Mouse (Mus musculus) urinary bladder, postnatal 36 days (tissue): Measurements from ENCODE around the gene Gramd1a.
A peak's percentile ranks its signal among the peaks of the same experiment; 100 is the strongest.

Source experiments
- DNase-seq, 2 experiments: peaks; one replicate each; pipeline ENCODE4 v3.0.0; 2022; ENCODE audit warnings: low spot score in 2 of 2, mixed read lengths in 1 of 2

Gramd1a gene

DNA sequence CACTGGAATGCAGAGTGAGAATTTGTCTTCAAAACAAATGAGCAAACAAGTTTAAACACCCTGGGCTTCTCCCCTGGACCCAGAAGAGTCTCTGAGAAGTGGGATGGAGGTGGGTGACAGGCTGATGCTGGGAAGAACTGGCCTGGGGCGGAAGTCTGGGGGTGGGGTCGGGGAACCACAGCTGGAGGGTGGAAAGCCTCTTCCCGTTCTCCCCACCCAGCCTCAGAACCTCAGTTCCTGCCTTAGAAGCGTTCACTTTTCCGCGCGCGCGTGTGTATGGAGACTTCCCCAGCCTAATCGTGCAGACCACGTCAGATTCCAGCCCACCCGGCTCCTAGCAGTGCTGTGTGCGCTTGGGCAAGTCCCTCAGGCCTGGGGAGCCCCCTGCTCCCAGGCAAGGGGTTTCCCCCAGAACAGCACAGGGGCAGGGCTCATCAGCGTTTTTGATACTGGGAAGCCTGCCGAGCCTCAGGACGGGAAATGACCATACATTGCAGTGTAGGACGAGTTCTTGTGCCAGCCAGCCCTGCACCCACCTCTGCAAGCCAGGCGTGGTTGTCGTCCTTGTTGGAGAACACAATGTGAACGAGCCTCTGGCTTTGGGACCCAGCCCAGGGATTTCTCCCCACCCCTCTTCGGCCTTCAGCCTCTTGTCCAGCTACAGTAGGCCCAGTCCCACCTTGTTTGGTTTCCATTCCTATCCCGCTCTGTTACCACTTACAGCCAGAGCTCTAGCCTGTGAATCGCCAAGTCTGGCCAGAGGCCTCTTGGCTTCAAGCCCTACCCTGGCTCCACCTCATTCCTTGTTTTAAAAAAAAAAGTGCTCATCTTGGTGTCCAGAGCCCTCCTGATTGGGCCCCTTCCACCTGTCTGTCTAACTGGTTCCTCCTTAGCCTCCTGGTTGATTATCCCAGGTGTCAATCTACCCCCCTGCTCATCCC, 4.1 kb downstream of the Gramd1a start:
- peak; percentile 39 to 59 for DNase-seq

DNA sequence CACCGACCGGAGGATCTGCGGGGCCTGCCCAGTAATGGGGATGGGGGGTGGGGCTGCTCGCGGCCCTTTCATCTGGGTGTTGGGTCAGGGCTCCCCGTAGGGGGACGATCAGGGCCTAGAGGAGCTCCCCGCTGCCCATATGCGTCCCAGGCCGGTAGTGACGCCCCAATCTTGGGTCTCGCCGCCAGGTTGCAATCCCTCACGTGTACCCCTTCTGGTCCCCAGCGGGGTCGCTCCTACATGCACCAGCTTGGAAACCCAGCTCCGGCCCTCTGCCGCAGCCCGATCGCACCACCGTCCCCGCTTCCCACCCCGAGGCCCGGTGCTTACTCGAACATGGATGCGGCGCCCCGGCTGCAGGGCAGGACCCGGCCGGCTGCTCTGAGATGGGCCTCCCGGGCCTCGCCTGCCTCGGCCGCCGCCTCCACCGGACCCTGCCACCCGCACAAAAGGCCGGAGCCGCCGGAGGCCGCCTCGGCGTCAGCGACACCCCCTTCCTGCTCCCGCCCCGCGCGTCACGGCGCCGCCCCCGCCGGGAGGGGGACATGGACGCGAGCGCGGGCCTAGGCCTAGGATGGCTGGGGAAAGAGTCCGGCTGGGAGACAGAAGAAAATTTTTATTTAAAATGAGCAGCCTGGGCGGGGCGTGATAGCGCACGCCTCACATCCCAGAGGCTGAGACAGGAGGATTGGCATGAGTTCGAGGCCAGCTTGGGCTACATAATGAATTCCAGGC, 5.0 kb downstream of the Gramd1a start:
- DNase-seq: peak; percentile 83 to 89

- no peak for DNase-seq
These were observed 5.7 kb downstream of the Gramd1a start for GRCm38 (mm10) chr7:31149751-31150565.

- no peak for DNase-seq
These were observed 6.4 kb downstream of the Gramd1a start for GRCm38 (mm10) chr7:31149271-31149670.

GRCm38 (mm10) chr7:31148756-31149155, 6.9 kb downstream of the Gramd1a start:
- peak in 1 of 2 experiments; percentile 63 for DNase-seq

DNA sequence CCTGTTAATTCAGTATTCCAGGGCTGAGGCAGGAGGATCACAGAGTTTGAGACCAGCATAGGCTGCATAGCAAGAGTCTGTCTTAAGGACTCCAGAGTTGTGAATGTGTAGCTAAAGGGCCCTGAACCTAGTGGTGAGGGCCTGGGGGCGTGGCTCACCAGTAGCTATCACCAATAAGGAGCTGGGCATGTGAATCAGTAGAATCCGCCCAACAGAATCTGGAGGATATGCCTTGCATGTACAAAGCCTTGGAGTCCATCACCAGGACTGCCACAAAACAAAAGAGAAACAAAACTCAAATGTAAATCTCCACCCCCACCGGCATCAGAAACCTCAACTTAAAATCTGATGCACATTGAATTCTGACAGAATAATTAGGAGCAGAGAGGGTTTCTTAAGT, 7.6 kb downstream of the Gramd1a start:
- no peak for DNase-seq

GRCm38 (mm10) chr7:31145596-31146160, 10.0 kb downstream of the Gramd1a start:
- no peak for DNase-seq

DNA sequence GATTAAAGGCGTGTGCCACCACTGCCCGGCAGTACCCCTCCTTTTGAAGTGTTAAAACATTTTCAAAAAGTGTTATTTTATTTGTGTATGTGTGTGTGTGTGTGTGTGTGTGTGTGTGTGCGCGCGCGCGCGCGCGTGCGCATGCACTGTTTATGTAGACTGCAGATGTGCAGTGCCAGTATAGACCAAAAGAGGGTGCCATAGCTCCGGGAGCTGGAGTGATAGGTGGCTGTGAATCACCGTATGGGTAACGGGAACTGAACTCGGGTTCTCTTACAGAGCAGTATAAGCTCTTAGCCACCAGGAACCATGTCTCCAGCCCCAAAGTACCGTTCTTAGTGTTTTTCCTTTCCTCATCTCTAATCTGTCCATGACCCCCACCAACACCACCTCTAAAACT, 10.8 kb downstream of the Gramd1a start:
- no peak for DNase-seq

DNA sequence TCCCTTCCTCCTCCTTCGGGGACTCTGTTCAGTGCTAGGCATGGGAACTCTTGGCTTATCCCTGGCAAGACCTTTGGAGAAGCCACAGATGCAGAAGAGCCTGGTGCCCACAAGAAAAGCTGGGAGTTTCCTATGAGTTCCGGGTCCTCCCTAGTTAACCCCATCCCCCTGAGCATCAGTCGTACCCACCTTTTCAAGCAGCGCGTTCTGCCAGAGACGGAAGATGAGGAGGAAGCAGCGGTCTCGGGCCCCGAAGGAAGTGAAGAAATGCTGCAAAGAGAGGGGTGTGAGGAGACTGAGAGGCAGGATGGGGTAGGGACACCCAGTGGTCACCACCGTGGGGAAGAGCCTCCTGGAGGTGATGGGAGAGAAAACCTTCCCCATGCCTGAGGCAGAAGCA, 14.8 kb downstream of the Gramd1a start:
- no peak for DNase-seq

- DNase-seq: no peak
These were observed 15.4 kb downstream of the Gramd1a start for GRCm38 (mm10) chr7:31140302-31140701.

GRCm38 (mm10) chr7:31139765-31140164, 15.9 kb downstream of the Gramd1a start:
- peak in 1 of 2 experiments; percentile 60 for DNase-seq

GRCm38 (mm10) chr7:31135717-31136116, 20.0 kb downstream of the Gramd1a start:
- no peak for DNase-seq

GRCm38 (mm10) chr7:31131866-31132265, 23.8 kb downstream of the Gramd1a start:
- no peak for DNase-seq

- DNase-seq: no peak
These were observed 24.9 kb downstream of the Gramd1a start for GRCm38 (mm10) chr7:31130841-31131240.

DNA sequence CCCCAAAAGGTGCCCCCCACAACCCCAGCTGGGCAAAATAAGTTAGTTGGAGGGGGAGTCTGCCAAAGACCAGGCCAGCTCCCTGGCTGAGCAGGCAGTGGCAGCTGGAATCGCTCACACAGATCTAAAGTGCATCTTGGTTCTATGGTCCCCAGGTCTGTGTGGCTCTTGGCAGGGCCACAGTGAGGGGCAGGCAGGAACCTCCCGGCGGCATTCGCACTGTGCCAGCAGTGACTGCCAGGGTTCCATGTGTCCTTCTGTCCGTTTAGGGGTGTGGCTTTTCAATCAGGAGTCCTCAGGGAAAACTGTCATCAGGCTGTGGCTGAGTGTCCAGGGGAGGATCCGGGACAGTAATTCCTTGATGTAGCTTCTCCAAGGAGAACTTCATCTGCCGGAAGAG, 25.5 kb downstream of the Gramd1a start:
- DNase-seq: no peak

DNA sequence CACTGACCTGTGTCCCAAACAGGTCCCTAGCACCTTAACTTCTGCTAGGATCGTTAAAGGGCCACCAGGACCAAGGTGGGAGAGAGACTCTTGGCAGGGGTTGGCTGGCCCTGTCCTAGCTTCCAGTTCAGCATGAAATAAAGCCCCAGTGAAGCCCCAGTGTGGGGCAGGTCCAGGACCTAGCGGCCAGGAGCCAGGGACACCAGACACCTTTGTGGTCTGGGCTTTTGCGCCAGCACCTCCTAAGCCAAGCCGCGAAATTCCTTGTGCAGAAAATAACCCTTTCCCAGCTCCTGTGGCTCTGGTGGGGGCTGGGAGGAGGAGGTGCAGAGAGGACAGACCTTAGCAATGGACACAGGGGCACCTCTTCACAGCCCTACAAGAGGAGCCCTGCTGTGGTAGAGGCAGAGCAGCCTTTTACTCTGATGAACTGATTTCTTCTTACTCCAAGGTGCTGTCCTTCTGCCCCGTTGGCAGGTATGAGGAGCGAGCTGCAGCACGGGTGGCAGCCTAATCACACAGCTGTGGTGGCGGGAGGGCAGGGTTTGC, 27.5 kb downstream of the Gramd1a start:
- no peak for DNase-seq

GRCm38 (mm10) chr7:31126851-31127724, 28.6 kb downstream of the Gramd1a start, which contains the start of gene Scn1b:
Scn1b (minus strand) TSS chr7:31127003.
- DNase-seq: peak; percentile 45 to 60

DNA sequence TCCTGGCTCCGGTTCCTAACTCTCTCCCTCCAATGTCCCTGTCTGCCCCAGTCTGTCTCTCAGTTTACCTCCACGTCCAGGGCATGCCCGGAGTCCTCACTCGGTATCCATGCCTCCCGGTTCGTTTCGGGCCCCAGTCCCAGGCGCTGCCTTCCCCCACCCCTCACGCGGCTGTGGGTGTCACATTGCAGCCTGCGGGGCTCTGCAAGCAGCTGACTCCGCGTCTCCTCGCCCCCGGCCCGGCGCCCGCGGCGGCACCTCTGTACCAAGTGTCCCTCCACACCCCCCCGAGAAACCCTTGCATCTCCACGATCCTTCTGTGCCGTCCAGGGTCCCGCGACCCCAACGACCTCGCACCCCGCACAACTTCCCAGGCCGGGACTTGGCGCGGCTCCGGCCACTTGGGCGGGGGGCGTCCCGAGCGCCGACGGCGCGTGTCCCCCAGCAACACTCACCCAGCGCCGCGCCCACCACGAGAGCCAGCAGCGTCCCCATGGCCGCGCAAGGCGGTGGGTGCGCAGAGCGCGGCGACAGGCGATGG, 29.4 kb downstream of the Gramd1a start:
- DNase-seq: no peak

- DNase-seq: no peak
These were observed 30.6 kb downstream of the Gramd1a start for GRCm38 (mm10) chr7:31125116-31125515.

GRCm38 (mm10) chr7:31124381-31124780, 31.3 kb downstream of the Gramd1a start:
- no peak for DNase-seq
